Mouse (Mus musculus) fibroblast of lung, adult 2 months (primary cell): ENCODE data around the gene Leo1.
A peak's percentile ranks its signal among the peaks of the same experiment; 100 is the strongest.

Source experiments
- DNase-seq: peaks from one replicate; pipeline ENCODE4 v3.0.0-alpha.2; 2011; ENCODE audit warnings: low read depth

Gene Leo1

DNA sequence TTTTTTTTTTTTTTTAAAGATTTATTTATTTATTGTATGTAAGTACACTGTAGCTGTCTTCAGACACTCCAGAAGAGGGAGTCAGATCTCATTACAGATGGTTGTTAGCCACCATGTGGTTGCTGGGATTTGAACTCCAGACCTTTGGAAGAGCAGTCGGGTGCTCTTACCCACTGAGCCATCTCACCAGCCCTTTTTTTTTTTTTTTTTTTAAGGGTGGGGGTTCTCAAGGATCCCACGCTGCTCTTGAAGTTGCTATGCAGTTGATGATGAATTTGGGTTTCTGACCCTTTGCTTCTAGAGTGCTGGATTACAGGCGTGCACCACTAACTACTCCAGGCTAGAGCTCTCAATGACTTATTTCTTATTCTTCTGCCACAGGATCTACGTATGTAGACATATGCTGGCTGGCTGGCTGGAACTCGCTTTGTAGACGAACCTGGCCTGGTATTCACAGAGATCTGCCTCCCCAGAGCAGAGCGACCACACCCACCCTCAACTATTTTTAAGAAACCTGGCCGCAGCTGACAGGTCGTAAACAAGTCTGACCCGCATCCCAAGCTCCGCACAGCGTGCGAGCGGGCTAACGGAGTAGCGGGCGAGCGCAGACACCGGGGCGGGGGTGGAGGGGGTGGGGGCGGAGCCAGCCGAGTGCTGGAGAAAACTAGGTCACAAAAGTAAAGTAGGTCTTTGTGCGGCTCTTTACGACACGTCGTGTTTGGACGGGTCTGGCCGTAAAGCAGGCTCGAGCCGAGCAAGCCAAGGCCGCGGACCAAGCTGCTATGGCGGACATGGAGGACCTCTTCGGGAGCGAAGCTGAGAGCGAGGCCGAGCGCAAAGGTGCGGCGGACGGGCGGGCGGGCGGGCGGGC is at the start of gene Leo1:
TSS of gene Leo1 (plus strand) at position 729 of the 871 bp plus-strand sequence.
- peak; percentile 80 for DNase-seq

- no peak for DNase-seq
These were observed 48.1 kb upstream of the Leo1 start for GRCm38 (mm10) chr9:75393251-75393650.

GRCm38 (mm10) chr9:75395971-75396370 is 45.4 kb upstream of the Leo1 start:
- DNase-seq, result no peak

GRCm38 (mm10) chr9:75399069-75399468 is 42.3 kb upstream of the Leo1 start:
- DNase-seq, result no peak

GRCm38 (mm10) chr9:75400639-75401038 is 40.7 kb upstream of the Leo1 start:
- no peak for DNase-seq

- no peak for DNase-seq
These were observed 39.5 kb upstream of the Leo1 start for GRCm38 (mm10) chr9:75401593-75402504.

GRCm38 (mm10) chr9:75403520-75403919 is 37.8 kb upstream of the Leo1 start:
- no peak for DNase-seq

- no peak for DNase-seq
These were observed 35.2 kb upstream of the Leo1 start for GRCm38 (mm10) chr9:75406121-75406520.

- DNase-seq, result peak; percentile 71
These were observed 33.5 kb upstream of the Leo1 start for GRCm38 (mm10) chr9:75407803-75408202.

- DNase-seq, result no peak
These were observed 33.0 kb upstream of the Leo1 start for GRCm38 (mm10) chr9:75408204-75408826.

DNA sequence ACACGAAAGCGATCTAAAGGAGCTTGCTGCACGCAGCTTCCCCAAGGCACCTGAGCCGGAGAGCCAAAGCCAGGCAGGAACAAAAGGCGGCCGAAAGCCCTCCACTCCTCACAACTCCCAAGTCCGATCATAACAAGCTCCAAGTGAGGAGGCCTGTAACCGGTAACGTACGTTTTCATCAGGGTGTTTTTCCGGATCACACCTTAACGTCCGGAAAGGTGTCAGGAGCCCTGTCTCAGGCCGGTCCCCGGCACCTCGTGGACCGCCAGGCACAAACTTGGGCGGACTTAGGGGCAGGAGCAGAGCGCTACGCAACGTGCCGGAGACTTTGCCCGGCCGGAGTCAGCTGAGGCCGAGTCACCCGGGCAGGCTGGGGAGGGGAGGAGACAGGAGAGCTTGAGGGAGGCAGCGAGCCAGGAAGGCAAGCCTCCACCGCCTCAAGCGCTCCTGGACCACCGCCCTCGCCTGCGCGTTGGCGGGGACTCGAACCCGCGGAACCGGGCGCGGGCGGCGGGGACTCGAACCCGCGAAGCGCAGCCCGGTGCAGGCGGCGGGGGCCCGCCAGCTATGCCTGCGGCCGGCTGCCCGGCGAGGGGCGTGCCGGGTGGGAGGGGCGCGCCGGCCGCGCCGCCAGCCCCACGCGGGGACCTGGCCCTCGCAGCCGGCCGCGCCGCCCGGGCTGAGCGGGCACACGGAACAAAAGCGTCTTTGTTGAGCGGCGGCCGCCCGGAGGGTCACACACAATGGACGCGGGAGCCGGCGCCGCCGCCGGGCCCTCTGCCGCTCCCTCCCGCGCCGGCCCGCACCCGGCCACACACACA is 32.1 kb upstream of the Leo1 start:
- DNase-seq, result peak; percentile 78

- peak; percentile 84 for DNase-seq
These were observed 31.4 kb upstream of the Leo1 start, which contains the start of gene Mapk6 for GRCm38 (mm10) chr9:75409852-75410378. Gene Mapk6 (minus strand): TSS chr9:75410005.

GRCm38 (mm10) chr9:75410868-75411487 is 30.3 kb upstream of the Leo1 start:
- DNase-seq, result no peak

DNA sequence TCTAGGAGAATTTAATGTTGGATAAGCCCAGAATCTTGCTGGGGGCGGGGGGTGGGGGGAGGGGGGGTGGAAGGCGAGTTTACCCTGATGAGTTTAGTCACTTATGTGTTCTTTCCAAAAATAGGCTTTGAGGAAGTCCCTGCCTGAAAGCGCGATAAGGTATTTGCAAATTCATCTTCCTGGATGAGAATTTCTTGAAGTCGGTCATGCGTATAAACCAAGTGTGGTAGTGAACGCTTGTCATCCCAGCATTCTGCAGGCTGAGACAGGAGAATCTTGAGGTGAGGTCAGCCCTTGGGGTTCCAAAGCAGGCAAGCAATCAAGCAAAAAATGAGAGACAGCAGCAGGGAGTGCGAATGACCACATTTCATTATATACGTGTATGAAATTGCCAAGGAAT is 29.7 kb upstream of the Leo1 start:
- no peak for DNase-seq

- no peak for DNase-seq
These were observed 28.1 kb upstream of the Leo1 start for GRCm38 (mm10) chr9:75413206-75413605.

- no peak for DNase-seq
These were observed 27.1 kb upstream of the Leo1 start for GRCm38 (mm10) chr9:75414204-75414603.

DNA sequence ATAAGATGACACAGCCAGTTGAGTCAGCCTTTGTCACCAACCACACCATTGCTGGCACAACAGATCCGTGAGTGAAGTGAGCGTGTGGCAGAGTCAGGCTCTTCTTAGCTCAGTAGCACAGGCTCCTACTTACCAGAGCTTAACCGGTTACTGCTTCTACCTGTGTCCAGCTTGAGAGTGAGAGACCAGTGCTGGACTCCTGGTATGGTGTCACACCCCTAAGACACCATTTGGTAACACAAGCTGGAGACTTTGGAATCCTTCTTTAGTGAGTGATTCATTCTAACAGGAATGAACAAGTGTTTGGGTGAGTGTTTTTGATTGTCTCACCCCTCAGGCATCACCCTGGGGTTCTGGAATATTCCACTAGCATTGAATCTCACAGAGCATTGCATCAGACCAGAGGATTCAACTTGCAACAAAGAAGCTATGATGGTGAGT is 19.1 kb upstream of the Leo1 start:
- peak; percentile 80 for DNase-seq

DNA sequence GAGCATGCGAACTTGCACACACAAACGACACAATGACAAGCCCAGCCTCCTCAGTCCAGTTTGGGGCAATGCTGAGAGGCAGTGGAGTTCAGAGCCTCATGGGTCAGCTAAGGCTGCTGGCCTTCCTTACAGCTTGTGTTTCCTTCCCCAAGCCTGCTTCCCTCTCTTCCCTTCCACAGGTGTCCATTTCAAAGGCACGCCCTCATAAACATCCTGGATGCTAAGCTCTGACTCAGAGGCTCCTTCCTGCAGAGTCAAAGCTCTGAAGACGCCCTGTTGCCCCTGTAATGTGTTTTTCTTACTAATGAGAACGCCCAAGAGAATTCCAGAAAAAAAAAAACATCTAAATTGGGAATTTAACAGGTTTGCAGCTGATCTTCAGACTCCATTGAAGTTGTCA is 17.6 kb upstream of the Leo1 start:
- no peak for DNase-seq

DNA sequence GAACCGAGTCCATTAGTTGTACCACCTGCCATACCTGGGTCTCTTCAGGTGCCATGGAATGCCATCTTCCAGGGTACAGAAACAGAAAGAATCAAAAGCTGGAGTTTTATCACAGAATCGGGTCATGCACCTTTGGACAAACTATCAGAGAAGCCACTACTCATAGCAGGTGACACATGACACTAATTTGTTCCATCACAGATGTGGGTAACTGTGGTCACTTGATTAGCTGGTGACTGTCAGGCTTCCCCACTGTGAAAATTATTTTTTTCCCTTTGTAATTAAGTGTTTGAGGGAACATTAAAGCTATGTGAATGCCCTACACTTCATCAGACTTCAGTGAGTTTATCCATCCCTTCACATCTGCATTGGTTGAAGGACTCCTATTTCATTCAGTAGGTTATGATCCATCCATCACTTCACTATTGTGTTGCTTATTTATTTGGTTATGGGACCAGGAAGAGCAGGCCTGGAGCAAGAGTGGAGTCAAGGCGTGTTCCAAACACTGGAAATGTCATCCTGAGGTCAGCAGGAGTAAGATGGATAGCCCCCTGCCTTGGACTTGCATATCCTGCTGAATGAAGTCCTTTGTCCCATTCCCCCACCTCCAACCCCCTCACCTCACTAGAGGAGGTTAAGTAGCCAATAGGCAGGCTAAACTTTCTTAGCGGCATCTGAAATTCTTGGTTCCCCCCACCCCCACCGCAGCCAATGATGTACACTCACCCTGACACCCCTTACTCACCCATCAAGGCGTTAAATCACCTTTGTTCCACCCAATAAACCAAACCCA is 16.8 kb upstream of the Leo1 start:
- no peak for DNase-seq
